Mouse (Mus musculus): ENCODE data around the gene Pkp2. TPM values are rescaled to one million over a fixed set of nuclear protein-coding genes. Genes with fewer than 3 reads are reported as not detected.

Pkp2 gene
- polyA plus RNA-seq, 1 experiment, result 61.1 TPM

- Histone ChIP-seq H3K9me3 (replicated peaks; ENCODE audit: control insufficient read depth, insufficient read depth, low read length, poor library complexity, severe bottlenecking) (no peaks in the 10 kb centered on the region), H3K27ac (ENCODE audit: insufficient read depth, low read length) (no peak overlapping the region), H3K9ac (ENCODE audit: low read depth, poor library complexity, severe bottlenecking) (no peak overlapping the region), H3K27me3 (ENCODE audit: control insufficient read depth, insufficient read depth, low read length, poor library complexity, severe bottlenecking) (no peaks in the 10 kb centered on the region), H3K4me1 (ENCODE audit: control insufficient read depth, insufficient read depth, low read length) (no peaks in the 10 kb centered on the region), H3K4me3 (ENCODE audit: low read depth, low read length) (no peak overlapping the region), H3K36me3 (ENCODE audit: control insufficient read depth, insufficient read depth, low read length, poor library complexity, severe bottlenecking) (no peaks in the 10 kb centered on the region)
- no peak for TF ChIP-seq EP300 (IDR thresholded peaks at IDR 0.05; ENCODE audit: insufficient read depth, low read depth, low read length)
- no peak for TF ChIP-seq CTCF (IDR thresholded peaks at IDR 0.05; ENCODE audit: low read depth, low read length)
- no peak for TF ChIP-seq POLR2A (IDR thresholded peaks at IDR 0.05; ENCODE audit: insufficient read depth, low read length)
Observed at GRCm38 (mm10) chr16:16253326-16254074, 40.4 kb downstream of the Pkp2 start.

DNA sequence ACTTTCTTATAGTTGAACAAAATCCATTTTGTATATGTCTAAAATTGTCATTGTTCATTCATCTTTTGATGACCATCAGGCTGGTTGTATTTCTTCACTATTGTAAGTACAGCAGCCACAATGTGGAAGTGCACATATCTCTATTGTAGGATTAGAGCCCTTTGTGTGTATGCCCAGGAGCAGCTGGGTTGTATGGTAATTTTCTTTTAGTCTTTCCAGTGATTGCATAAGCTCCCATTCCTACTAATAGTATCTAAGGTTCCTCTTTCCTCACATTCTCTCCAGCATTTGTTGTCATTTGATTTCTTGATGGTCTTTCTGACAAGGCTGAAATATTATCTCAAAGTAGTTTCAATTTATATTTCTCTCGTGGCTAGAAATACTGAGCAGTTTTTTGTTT lies 42.1 kb downstream of the Pkp2 start:
- Histone ChIP-seq H3K4me1 (ENCODE audit: control insufficient read depth, insufficient read depth, low read length) (no peaks in the 10 kb centered on the region), H3K9me3 (replicated peaks; ENCODE audit: control insufficient read depth, insufficient read depth, low read length, poor library complexity, severe bottlenecking) (no peaks in the 10 kb centered on the region), H3K27me3 (ENCODE audit: control insufficient read depth, insufficient read depth, low read length, poor library complexity, severe bottlenecking) (no peaks in the 10 kb centered on the region), H3K27ac (ENCODE audit: insufficient read depth, low read length) (no peak overlapping the region), H3K4me3 (ENCODE audit: low read depth, low read length) (no peak overlapping the region), H3K9ac (ENCODE audit: low read depth, poor library complexity, severe bottlenecking) (no peak overlapping the region), H3K36me3 (ENCODE audit: control insufficient read depth, insufficient read depth, low read length, poor library complexity, severe bottlenecking) (peaks cover 3% of the 10 kb centered on the region; the same call in 1 of the 2 replicates)
- TF ChIP-seq POLR2A (IDR thresholded peaks at IDR 0.05; ENCODE audit: insufficient read depth, low read length), result no peak
- no peak for TF ChIP-seq CTCF (IDR thresholded peaks at IDR 0.05; ENCODE audit: low read depth, low read length)
- no peak for TF ChIP-seq EP300 (IDR thresholded peaks at IDR 0.05; ENCODE audit: insufficient read depth, low read depth, low read length)

DNA sequence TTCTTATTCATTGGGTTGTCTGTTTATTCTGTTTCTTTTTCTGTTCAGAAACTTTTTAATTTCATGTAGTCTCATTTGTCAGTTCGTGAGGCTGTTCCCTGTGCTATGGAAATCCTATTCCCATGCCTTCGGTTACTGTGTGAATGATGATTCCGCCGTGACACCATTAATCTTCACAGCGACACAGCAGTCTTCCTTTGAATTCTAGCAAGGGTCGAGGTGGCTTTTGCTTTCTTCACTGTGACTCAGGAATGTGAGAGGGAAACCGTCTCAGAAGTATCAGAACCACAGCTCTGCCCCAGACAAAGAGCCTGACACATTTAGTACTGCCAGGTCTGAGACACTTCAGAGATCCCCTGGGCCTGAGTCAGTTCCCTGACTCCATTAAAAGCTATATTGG lies 42.8 kb downstream of the Pkp2 start:
- H3K4me1 ChIP-seq (ENCODE audit: control insufficient read depth, insufficient read depth, low read length), result no peaks in the 10 kb centered on the region
- H3K27ac ChIP-seq (ENCODE audit: insufficient read depth, low read length), result no peak overlapping the region
- H3K9me3 ChIP-seq (replicated peaks; ENCODE audit: control insufficient read depth, insufficient read depth, low read length, poor library complexity, severe bottlenecking), result no peaks in the 10 kb centered on the region
- TF ChIP-seq EP300 (IDR thresholded peaks at IDR 0.05; ENCODE audit: insufficient read depth, low read depth, low read length) (no peak), CTCF (IDR thresholded peaks at IDR 0.05; ENCODE audit: low read depth, low read length) (no peak), POLR2A (IDR thresholded peaks at IDR 0.05; ENCODE audit: insufficient read depth, low read length) (no peak)
- H3K9ac ChIP-seq (ENCODE audit: low read depth, poor library complexity, severe bottlenecking), result no peak overlapping the region
- no peak overlapping the region for H3K4me3 ChIP-seq (ENCODE audit: low read depth, low read length)
- H3K27me3 ChIP-seq (ENCODE audit: control insufficient read depth, insufficient read depth, low read length, poor library complexity, severe bottlenecking), result no peaks in the 10 kb centered on the region
- peaks cover 3% of the 10 kb centered on the region; the same call in 1 of the 2 replicates for H3K36me3 ChIP-seq (ENCODE audit: control insufficient read depth, insufficient read depth, low read length, poor library complexity, severe bottlenecking)

- no peaks in the 10 kb centered on the region for H3K27me3 ChIP-seq (ENCODE audit: control insufficient read depth, insufficient read depth, low read length, poor library complexity, severe bottlenecking)
- H3K4me1 ChIP-seq (ENCODE audit: control insufficient read depth, insufficient read depth, low read length), result no peaks in the 10 kb centered on the region
- H3K36me3 ChIP-seq (ENCODE audit: control insufficient read depth, insufficient read depth, low read length, poor library complexity, severe bottlenecking), result peaks cover 3% of the 10 kb centered on the region; the same call in 1 of the 2 replicates
- H3K9me3 ChIP-seq (replicated peaks; ENCODE audit: control insufficient read depth, insufficient read depth, low read length, poor library complexity, severe bottlenecking), result no peaks in the 10 kb centered on the region
- H3K9ac ChIP-seq (ENCODE audit: low read depth, poor library complexity, severe bottlenecking), result no peak overlapping the region
- TF ChIP-seq EP300 (IDR thresholded peaks at IDR 0.05; ENCODE audit: insufficient read depth, low read depth, low read length) (no peak), CTCF (IDR thresholded peaks at IDR 0.05; ENCODE audit: low read depth, low read length) (no peak), POLR2A (IDR thresholded peaks at IDR 0.05; ENCODE audit: insufficient read depth, low read length) (no peak)
- H3K27ac ChIP-seq (ENCODE audit: insufficient read depth, low read length), result no peak overlapping the region
- H3K4me3 ChIP-seq (ENCODE audit: low read depth, low read length), result no peak overlapping the region
Observed at GRCm38 (mm10) chr16:16256672-16257071, 43.6 kb downstream of the Pkp2 start.

- Histone ChIP-seq H3K27ac (ENCODE audit: insufficient read depth, low read length) (no peak overlapping the region), H3K27me3 (ENCODE audit: control insufficient read depth, insufficient read depth, low read length, poor library complexity, severe bottlenecking) (no peaks in the 10 kb centered on the region), H3K4me1 (ENCODE audit: control insufficient read depth, insufficient read depth, low read length) (no peaks in the 10 kb centered on the region), H3K9me3 (replicated peaks; ENCODE audit: control insufficient read depth, insufficient read depth, low read length, poor library complexity, severe bottlenecking) (no peaks in the 10 kb centered on the region), H3K4me3 (ENCODE audit: low read depth, low read length) (no peak overlapping the region), H3K9ac (ENCODE audit: low read depth, poor library complexity, severe bottlenecking) (no peak overlapping the region), H3K36me3 (ENCODE audit: control insufficient read depth, insufficient read depth, low read length, poor library complexity, severe bottlenecking) (peaks cover 5% of the 10 kb centered on the region; the same call in 1 of the 2 replicates)
- no peak for TF ChIP-seq POLR2A (IDR thresholded peaks at IDR 0.05; ENCODE audit: insufficient read depth, low read length)
- no peak for TF ChIP-seq CTCF (IDR thresholded peaks at IDR 0.05; ENCODE audit: low read depth, low read length)
- no peak for TF ChIP-seq EP300 (IDR thresholded peaks at IDR 0.05; ENCODE audit: insufficient read depth, low read depth, low read length)
Observed at GRCm38 (mm10) chr16:16260882-16261281, 47.8 kb downstream of the Pkp2 start.

DNA sequence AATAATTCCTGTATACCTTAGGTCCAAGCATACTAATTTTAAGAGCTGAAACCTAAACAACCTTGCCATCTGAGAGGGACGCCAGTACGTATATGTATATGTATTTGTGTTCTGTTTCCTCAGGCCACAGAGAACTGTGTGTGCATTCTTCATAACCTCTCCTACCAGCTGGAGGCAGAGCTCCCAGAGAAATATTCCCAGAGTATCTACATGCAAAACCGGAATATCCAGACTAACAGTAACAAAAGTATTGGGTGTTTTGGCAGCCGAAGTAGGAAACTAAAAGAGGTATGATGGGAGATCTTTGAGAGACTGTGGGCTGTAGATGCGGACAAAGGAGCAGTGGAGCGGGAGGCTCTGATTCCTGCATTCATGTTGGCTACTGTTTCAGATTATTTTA lies 48.4 kb downstream of the Pkp2 start:
- Histone ChIP-seq H3K9me3 (replicated peaks; ENCODE audit: control insufficient read depth, insufficient read depth, low read length, poor library complexity, severe bottlenecking) (no peaks in the 10 kb centered on the region), H3K4me1 (ENCODE audit: control insufficient read depth, insufficient read depth, low read length) (no peaks in the 10 kb centered on the region), H3K27ac (ENCODE audit: insufficient read depth, low read length) (no peak overlapping the region), H3K27me3 (ENCODE audit: control insufficient read depth, insufficient read depth, low read length, poor library complexity, severe bottlenecking) (no peaks in the 10 kb centered on the region), H3K36me3 (ENCODE audit: control insufficient read depth, insufficient read depth, low read length, poor library complexity, severe bottlenecking) (peaks cover 5% of the 10 kb centered on the region; the same call in 1 of the 2 replicates), H3K9ac (ENCODE audit: low read depth, poor library complexity, severe bottlenecking) (no peak overlapping the region), H3K4me3 (ENCODE audit: low read depth, low read length) (no peak overlapping the region)
- TF ChIP-seq POLR2A (IDR thresholded peaks at IDR 0.05; ENCODE audit: insufficient read depth, low read length) (no peak), EP300 (IDR thresholded peaks at IDR 0.05; ENCODE audit: insufficient read depth, low read depth, low read length) (no peak), CTCF (IDR thresholded peaks at IDR 0.05; ENCODE audit: low read depth, low read length) (no peak)
